Mouse (Mus musculus): ENCODE results near the gene Gnpnat1. TPM values are rescaled to one million over a fixed set of nuclear protein-coding genes. Genes with fewer than 3 reads are reported as not detected.
"Not testable (repeated sequence)": the region's sequence is repeated elsewhere in the genome, so short reads cannot be mapped to it uniquely, and the experiment has no call there.

Gnpnat1 gene
- total RNA-seq (2021) = 10 to 100 TPM; 18.4 to 19.3 TPM
- long read RNA-seq, experiment 1, transcript Gnpnat1-201 (6 exons, 2,788 nt) = major isoform, 8 of 9 reads
- long read RNA-seq, experiment 1, partial matches to known transcripts = 0 of 9 reads
- long read RNA-seq, experiment 1, other reads (novel, unspliced or antisense) = 1 of 9 reads
- long read RNA-seq, experiment 2, transcript Gnpnat1-201 (6 exons, 2,788 nt) = major isoform, 14 of 14 reads
- long read RNA-seq, experiment 2, partial matches to known transcripts = 0 of 14 reads
- long read RNA-seq, experiment 2, other reads (novel, unspliced or antisense) = 0 of 14 reads

- not testable (repeated sequence) for DNase-seq (ENCODE audit: low spot score in 2 of 2); H3K27ac ChIP-seq; H3K4me3 ChIP-seq
These were observed at the start of gene Gnpnat1 for GRCm38 (mm10) chr14:45404813-45405212. TSS of gene Gnpnat1 (minus strand) at chr14:45404913.

GRCm38 (mm10) chr14:45453538-45454233 is 49.0 kb upstream of the Gnpnat1 start:
- TF ChIP-seq CTCF (conservative IDR thresholded peaks at IDR 0.05) = no peak
- Histone ChIP-seq H3K4me3 (no peak overlapping the region), H3K27ac (peak overlapping the region; percentile 63; the same call in 1 of the 2 replicates)
- DNase-seq (ENCODE audit: low spot score in 2 of 2) = no peak

GRCm38 (mm10) chr14:45452861-45453512 is 48.3 kb upstream of the Gnpnat1 start:
- H3K4me3 ChIP-seq = no peak overlapping the region
- no peak for TF ChIP-seq CTCF (conservative IDR thresholded peaks at IDR 0.05)
- DNase-seq (ENCODE audit: low spot score in 2 of 2) = no peak
- H3K27ac ChIP-seq = peak overlapping the region; percentile 63

GRCm38 (mm10) chr14:45452148-45452547 is 47.4 kb upstream of the Gnpnat1 start:
- no peak for TF ChIP-seq CTCF (conservative IDR thresholded peaks at IDR 0.05)
- no peak for DNase-seq (ENCODE audit: low spot score in 2 of 2)
- peak overlapping the region; percentile 63; the same call in 1 of the 2 replicates for H3K27ac ChIP-seq
- no peak overlapping the region for H3K4me3 ChIP-seq

- Histone ChIP-seq H3K4me3 (no peak overlapping the region), H3K27ac (no peak overlapping the region)
- no peak for TF ChIP-seq CTCF (conservative IDR thresholded peaks at IDR 0.05)
- no peak for DNase-seq (ENCODE audit: low spot score in 2 of 2)
These were observed 46.4 kb upstream of the Gnpnat1 start for GRCm38 (mm10) chr14:45451090-45451489.

GRCm38 (mm10) chr14:45446777-45447176 is 42.1 kb upstream of the Gnpnat1 start:
- H3K4me3 ChIP-seq = no peak overlapping the region
- TF ChIP-seq CTCF (conservative IDR thresholded peaks at IDR 0.05) = no peak
- no peak for DNase-seq (ENCODE audit: low spot score in 2 of 2)
- no peak overlapping the region for H3K27ac ChIP-seq

GRCm38 (mm10) chr14:45445445-45445844 is 40.7 kb upstream of the Gnpnat1 start:
- Histone ChIP-seq H3K27ac (no peak overlapping the region), H3K4me3 (no peak overlapping the region)
- no peak for DNase-seq (ENCODE audit: low spot score in 2 of 2)
- no peak for TF ChIP-seq CTCF (conservative IDR thresholded peaks at IDR 0.05)

- Histone ChIP-seq H3K27ac (no peak overlapping the region), H3K4me3 (no peak overlapping the region)
- DNase-seq (ENCODE audit: low spot score in 2 of 2) = no peak
- TF ChIP-seq CTCF (conservative IDR thresholded peaks at IDR 0.05) = no peak
These were observed 40.2 kb upstream of the Gnpnat1 start for GRCm38 (mm10) chr14:45444870-45445269.

GRCm38 (mm10) chr14:45442781-45443560 is 38.3 kb upstream of the Gnpnat1 start:
- no peak overlapping the region for H3K4me3 ChIP-seq
- no peak for TF ChIP-seq CTCF (conservative IDR thresholded peaks at IDR 0.05)
- H3K27ac ChIP-seq = no peak overlapping the region
- no peak for DNase-seq (ENCODE audit: low spot score in 2 of 2)

- DNase-seq (ENCODE audit: low spot score in 2 of 2) = no peak
- H3K27ac ChIP-seq = no peak overlapping the region
- TF ChIP-seq CTCF (conservative IDR thresholded peaks at IDR 0.05) = no peak
- H3K4me3 ChIP-seq = no peak overlapping the region
These were observed 36.6 kb upstream of the Gnpnat1 start for GRCm38 (mm10) chr14:45441291-45441690.

- Histone ChIP-seq H3K27ac (no peak overlapping the region), H3K4me3 (no peak overlapping the region)
- no peak for TF ChIP-seq CTCF (conservative IDR thresholded peaks at IDR 0.05)
- DNase-seq (ENCODE audit: low spot score in 2 of 2) = no peak
These were observed 34.7 kb upstream of the Gnpnat1 start for GRCm38 (mm10) chr14:45439387-45439786.

- Histone ChIP-seq H3K27ac (no peak overlapping the region), H3K4me3 (no peak overlapping the region)
- DNase-seq (ENCODE audit: low spot score in 2 of 2) = no peak
- no peak for TF ChIP-seq CTCF (conservative IDR thresholded peaks at IDR 0.05)
These were observed 34.2 kb upstream of the Gnpnat1 start for GRCm38 (mm10) chr14:45438931-45439275.

Data from layer of hippocampus, adult 2 months (tissue).